Mouse (Mus musculus): ENCODE measurements around the gene Ceacam16. TPM values are rescaled to one million over a fixed set of nuclear protein-coding genes. Genes with fewer than 3 reads are reported as not detected.
A peak's percentile ranks its signal among the peaks of the same experiment; 100 is the strongest.

Gene Ceacam16
- total RNA-seq, 2 experiments from 2014 or later = not detected

DNA sequence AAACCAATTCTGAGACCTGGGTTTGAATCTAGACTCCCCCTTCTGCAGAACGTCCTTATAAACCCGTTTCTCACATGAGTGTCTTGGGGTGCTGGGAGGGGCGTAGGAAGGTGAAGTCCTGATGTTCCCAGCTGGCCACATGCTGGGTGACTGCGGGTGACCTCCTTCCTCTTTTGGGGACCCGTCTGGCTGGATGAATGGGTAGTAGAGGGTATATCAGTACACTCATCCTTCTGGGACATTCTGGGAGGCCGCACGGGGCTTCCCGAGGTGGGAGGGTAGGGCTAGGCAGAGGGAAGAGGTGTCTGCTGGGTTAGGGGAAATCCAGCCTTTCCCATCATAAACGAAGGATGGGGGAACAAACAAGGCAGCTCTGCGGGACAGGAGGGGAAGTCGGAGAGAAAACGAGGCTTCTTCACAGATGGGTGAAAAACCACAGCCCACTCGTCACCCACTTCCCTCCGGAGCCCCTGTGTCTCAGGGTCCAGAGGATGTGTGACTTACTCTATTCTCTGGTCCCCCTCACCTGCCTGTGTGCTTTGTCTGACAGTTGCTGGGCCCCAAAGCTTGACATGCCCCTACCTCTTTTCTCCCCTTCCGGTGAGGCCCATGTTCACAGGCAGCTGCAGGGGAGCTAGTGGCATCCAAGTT is 16.5 kb downstream of the Ceacam16 start:
- DNase-seq (ENCODE audit: low spot score in 2 of 2) = no peak

GRCm38 (mm10) chr7:19843561-19843960 is 17.5 kb downstream of the Ceacam16 start:
- peak; percentile 24 to 69 for DNase-seq (ENCODE audit: low spot score in 2 of 2)

DNA sequence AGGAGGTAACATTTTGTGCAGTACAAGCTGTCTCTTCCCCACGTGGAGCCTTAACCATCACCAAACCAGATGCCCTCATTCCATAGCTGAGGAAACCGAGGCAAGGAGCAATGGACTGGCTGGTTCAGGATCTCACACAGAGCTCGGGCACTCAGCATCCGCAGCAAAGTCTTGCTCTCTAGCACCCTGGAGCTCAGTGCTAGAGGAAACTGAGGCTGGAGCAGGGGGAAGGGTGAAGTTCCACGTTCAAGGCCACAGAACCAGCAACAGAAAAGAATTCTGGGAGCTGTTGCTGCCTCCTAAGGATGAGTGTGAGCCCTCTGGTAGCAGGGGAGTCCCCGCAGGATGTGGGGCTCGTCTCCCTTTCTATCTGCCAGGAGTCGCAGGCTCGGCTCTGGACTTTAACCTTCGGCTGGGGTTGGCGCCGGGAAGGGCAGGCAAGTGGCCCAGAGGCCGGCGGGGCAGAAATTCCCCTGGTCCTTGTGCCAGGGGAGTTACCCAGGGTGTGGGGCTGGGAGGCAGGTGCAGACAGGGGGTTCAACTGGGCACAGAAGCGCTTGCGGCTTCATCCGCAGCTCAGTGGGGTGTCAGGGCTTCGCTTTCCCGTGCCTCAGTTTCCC is 18.1 kb downstream of the Ceacam16 start:
- DNase-seq (ENCODE audit: low spot score in 2 of 2) = no peak

DNA sequence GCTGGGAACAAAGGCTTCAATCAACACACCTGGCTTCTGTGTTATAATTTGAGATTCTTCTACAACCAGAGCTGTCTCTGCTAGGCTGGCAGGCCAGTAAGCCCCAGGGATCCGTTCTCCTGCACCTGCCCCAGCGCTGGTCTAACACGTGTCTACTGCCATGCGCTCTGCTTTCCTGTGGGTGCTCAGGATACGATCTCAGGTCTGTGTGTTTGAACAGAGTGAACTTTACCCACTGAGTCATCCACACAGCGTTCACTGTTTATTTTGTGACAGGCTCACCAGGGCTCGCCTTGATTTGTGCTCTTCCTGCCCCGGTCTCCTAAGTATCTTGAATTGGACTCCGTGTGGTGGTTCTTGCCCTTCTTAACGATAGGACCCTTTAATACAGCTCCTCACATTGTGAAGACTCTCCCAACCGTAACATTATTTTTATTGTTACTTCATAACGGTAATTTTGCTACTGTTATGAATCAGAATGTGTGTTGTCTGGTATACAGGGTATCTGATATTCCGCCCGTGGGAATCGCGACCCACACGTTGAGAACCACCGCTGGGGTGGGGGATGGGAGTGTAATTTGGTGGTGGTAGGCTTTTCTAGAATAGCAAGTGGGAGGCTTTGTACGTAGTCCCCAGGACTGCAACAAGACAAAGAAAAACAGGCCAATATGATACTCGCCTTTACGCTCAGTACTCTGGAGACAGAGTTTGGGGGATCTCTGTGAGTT is 19.2 kb downstream of the Ceacam16 start:
- DNase-seq (ENCODE audit: low spot score in 2 of 2) = no peak

DNA sequence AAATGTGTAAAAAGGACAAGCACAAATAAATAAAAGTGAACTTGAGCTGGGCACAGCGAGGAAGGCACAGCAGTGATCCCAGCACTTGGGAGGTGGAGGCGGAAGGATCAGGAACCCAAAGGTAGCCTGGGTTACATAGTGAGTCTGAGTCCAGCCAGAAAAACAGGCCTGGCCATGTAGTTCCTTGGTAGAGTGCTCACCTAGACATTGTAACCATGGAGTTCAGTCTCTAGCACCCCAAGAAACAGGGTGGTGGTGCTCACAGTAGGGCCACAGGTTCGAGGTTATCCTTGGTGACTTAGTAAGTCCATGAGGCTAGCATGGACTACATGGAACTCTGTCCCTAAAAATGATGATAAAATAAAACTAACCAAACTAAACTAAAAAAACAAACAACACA is 20.2 kb downstream of the Ceacam16 start:
- no peak for DNase-seq (ENCODE audit: low spot score in 2 of 2)

- DNase-seq (ENCODE audit: low spot score in 2 of 2) = no peak
Measured at GRCm38 (mm10) chr7:19840371-19840770, 20.7 kb downstream of the Ceacam16 start.

DNA sequence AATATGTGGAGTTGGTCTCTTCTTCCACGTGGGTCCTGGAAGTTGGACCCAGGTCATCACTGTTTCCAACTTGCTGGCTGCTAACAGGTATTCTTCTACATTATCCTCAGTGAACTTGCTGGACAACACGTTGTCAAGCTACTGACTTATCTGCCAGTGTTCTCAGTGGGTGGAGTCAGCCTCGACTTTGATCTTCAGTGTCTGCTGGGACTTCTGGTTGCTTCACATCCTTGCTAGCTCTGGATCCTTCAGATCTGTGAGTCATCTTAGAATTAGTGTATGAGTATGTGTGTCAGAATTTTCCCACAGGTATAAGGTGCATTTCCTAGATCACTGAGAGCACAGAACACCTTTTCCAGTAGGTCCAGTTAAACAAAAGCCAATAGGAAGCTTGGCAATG is 24.3 kb downstream of the Ceacam16 start:
- DNase-seq (ENCODE audit: low spot score in 2 of 2) = no peak

DNA sequence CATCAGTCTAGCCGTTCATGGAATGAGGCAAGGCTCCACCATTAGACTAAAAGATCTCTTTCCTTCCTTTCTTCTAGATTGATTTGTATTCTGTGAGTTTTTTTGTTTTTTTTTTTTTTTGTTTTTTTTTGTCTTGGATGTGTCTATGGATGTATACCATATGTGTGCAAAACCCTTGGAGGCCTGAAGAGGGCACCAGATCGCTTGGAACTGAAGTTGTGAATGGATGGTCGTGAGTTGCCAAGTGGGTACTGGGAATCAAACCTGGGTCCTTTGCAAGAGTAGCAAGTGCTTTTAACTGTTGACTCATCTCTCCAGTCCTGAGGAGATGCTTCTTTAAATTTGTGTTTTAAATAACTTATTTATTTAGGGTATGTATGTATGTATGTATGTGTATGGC is 27.0 kb downstream of the Ceacam16 start:
- no peak for DNase-seq (ENCODE audit: low spot score in 2 of 2)

GRCm38 (mm10) chr7:19831837-19832236 is 29.3 kb downstream of the Ceacam16 start:
- DNase-seq (ENCODE audit: low spot score in 2 of 2) = no peak

GRCm38 (mm10) chr7:19830682-19831156 is 30.4 kb downstream of the Ceacam16 start:
- peak in 1 of 2 experiments; percentile 18 for DNase-seq (ENCODE audit: low spot score in 2 of 2)

DNA sequence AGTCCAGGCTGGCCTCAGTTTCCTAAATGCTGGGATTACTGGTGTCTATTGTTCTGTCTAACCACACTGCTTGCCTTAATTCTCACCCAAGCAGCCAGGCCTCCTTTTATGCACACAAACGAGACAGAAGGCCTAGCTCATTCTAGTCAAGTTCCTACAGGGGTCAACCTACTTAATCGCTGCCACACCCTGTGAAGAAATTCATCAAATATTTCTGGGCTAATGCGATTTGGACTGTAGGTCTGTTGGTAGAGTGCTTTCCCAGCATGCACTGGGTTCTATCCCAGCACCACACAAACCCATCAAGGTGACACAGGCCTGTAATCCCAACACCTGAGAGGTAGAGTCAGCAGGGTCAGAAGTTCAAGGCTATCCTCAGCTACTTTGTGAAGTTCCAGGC is 31.4 kb downstream of the Ceacam16 start:
- DNase-seq (ENCODE audit: low spot score in 2 of 2) = no peak

DNA sequence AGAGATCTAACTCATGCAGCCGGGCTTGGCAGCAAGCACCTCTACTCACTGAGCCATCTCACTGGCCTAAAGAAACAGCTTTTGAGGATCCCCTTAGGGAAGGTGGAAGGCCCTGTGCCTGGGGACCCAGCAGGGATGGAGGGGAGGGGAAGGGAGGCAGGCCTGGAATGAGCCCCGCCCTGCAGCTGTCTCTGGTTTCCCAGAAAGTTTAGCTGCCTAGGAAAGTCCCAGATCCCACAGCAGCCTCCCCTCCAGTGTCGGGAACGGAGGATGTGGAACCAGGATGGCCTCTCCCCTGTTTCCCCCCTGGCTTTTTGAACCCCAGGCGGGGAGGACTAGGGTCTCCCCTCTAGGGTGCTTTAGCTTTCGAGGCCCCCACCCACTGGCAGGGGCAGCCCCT is 34.3 kb downstream of the Ceacam16 start:
- no peak for DNase-seq (ENCODE audit: low spot score in 2 of 2)

DNA sequence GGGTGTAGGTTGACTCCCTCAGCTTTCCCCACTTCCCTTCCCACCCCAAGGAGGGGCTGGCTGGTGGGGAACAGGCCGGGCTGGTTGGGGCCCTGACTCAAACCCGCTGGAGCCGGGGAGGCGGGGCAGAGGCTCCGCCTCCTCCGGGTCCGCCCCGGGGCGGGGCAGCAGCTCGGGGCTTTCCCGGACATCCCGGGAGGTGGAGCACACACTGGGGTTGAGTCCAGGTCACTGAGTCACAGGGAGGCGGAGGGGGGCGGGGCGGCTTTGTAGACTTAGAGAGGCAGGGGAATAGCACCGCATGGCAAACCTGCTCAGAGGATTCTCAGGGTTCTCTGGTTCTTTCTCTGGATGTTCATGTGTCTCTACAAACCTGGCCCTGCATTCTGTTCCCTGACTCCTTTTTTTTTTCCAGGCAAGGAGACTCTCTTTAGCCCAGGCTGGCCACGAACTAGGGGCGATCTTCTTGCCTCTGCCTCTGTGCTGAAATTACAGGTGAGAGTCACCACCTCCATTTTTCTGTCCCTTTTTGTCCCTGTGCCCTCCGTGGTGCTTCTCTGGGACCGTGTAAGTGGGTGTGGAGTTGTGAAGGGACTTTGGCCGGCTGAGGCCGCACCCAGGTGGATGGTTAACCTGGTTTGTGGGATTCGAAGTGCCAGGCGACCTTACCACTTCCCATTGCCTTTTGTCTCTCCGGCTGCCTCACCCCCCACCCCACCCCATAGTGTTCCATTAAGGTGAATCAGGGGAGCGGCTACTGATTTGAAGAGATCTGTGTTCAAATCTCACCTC is 36.7 kb downstream of the Ceacam16 start:
- peak in 1 of 2 experiments; percentile 19 for DNase-seq (ENCODE audit: low spot score in 2 of 2)

- no peak for DNase-seq (ENCODE audit: low spot score in 2 of 2)
Measured at GRCm38 (mm10) chr7:19823256-19824181, 37.6 kb downstream of the Ceacam16 start.

- DNase-seq (ENCODE audit: low spot score in 2 of 2) = no peak
Measured at GRCm38 (mm10) chr7:19822604-19823058, 38.5 kb downstream of the Ceacam16 start, which contains the start of gene Bcl3. Bcl3 (minus strand) TSS chr7:19822770.

DNA sequence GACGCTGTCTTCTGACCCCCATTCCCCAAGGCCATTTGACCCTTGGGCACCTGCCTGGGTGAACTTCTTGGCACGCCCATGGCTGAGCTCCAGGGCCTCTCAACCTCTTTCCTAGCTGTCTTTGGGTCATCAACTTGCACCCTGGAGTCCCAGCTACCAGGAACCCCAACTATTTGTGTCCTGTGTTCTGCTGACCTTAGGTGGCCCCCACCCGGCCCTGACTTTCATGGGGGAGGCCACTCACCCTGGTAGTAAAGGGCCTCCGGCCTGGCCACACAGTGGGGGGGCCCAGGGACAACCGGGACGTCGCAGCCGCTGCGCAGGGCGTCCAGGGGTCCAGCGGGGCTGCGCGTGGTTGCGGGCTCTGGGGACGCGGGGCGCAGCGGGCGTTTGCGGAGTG is 38.9 kb downstream of the Ceacam16 start:
- DNase-seq (ENCODE audit: low spot score in 2 of 2) = no peak

GRCm38 (mm10) chr7:19821633-19822032 is 39.5 kb downstream of the Ceacam16 start:
- no peak for DNase-seq (ENCODE audit: low spot score in 2 of 2)

DNA sequence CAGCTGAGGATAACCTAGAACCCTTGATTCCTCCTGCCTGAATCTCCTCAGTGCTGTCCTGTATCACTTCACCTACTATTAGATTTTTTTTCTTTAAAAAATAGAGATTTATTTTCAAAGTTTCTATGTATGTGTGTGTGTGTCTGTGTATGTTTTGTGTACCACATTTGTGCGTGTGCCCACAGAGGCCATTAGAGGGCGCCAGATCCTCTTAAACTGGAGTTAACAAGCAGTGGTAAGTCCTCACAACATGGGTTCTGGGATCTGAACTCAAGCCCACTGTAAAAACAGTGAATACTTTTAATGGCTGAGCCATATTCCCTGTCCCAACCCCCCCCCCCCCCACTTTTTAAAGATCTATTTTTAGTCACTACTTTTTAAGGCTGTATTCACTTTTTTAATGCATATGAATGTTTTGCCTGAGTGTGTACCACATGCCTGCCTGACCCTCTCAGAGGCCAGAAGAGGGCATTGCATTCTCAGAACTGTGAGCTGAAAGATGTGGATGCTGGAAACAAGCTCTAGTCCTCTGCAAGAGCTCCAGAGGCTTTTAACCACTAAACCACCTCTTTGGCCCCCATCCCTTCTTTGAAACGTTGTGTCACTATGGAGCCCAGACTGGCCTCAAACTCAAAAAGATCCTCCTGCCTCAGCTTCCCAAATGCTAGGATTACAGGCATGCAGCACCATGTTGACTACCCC is 40.6 kb downstream of the Ceacam16 start:
- no peak for DNase-seq (ENCODE audit: low spot score in 2 of 2)

- no peak for DNase-seq (ENCODE audit: low spot score in 2 of 2)
Measured at GRCm38 (mm10) chr7:19818875-19819274, 42.2 kb downstream of the Ceacam16 start.

DNA sequence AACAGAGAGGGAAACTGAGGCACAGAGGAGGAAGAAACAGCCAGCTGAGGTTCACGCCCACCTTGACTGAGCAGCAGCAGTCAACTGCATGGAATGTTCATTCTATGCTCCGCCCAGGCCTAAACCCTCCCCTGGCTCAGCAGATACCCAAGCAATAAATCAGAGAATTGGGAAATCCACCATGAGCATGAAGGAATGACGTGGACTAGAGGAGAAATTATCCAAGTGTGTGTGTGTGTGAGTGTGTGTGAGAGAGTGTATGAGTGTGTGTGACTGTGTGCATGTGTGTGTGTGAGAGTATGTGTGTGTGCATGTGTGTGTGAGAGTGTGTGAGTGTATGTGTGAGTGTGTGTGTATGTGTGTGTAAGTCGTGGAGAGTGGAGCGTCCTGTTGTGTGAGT is 42.7 kb downstream of the Ceacam16 start:
- no peak for DNase-seq (ENCODE audit: low spot score in 2 of 2)
